Mouse (Mus musculus) hindbrain, embryonic 16.5 days (tissue): ENCODE measurements around the gene Tnnt2. TPM values are rescaled to one million over a fixed set of nuclear protein-coding genes. Genes with fewer than 3 reads are reported as not detected.

Experiments
- ATAC-seq: fragments of 200-750 bp; cut with Nextera tagmentation; 2 replicates; pipeline ENCODE4 v1.8.0; 2017; ENCODE audit warnings: moderate TSS enrichment, moderate library complexity
- H3K27ac ChIP-seq: fragments of 300-500 bp; sonication (generic); 2 replicates; pipeline ENCODE4 v1.5.1; 2014; ENCODE audit warnings: low read depth, mild to moderate bottlenecking, control low read depth, low read length, moderate library complexity
- H3K27me3 ChIP-seq: fragments of 300-500 bp; sonication (generic); replicated peaks from 2 replicates; pipeline ENCODE4 v1.6.1; 2014; ENCODE audit warnings: low read length; ENCODE audit not compliant: control insufficient read depth, insufficient read depth
- H3K36me3 ChIP-seq: fragments of 300-500 bp; sonication (generic); 2 replicates; pipeline ENCODE4 v1.6.1; 2014; ENCODE audit warnings: mild to moderate bottlenecking, low read length, moderate library complexity, mixed read lengths; ENCODE audit not compliant: control insufficient read depth, insufficient read depth
- H3K4me1 ChIP-seq: fragments of 300-500 bp; sonication (generic); 2 replicates; pipeline ENCODE4 v1.6.1; 2014; ENCODE audit warnings: low read depth, low read length; ENCODE audit not compliant: control insufficient read depth, insufficient read depth
- H3K4me2 ChIP-seq: fragments of 300-500 bp; sonication (generic); 2 replicates; pipeline ENCODE4 v1.6.1; 2014; ENCODE audit warnings: mild to moderate bottlenecking, low read length, control low read depth, moderate library complexity
- H3K4me3 ChIP-seq: fragments of 300-500 bp; sonication (generic); 2 replicates; pipeline ENCODE4 v1.5.1; 2014; ENCODE audit warnings: mild to moderate bottlenecking, low read length, control low read depth, moderate library complexity
- H3K9ac ChIP-seq: fragments of 300-500 bp; sonication (generic); 2 replicates; pipeline ENCODE4 v1.6.1; 2014; ENCODE audit warnings: low read depth, mild to moderate bottlenecking, control low read depth, low read length, moderate library complexity
- H3K9me3 ChIP-seq: fragments of 300-500 bp; sonication (generic); 2 replicates; pipeline ENCODE4 v1.6.1; 2014; ENCODE audit warnings: mild to moderate bottlenecking, low read length, moderate library complexity; ENCODE audit not compliant: control insufficient read depth
- whole genome bisulfite sequencing: fragments of 180-500 bp; shearing (Covaris S2); extraction: QIAGEN DNeasy Blood & Tissue Kit; methylation state at CpG from one replicate; pipeline ENCODE4 v1.1.7; 2014; 5-methylcytosine and 5-hydroxymethylcytosine counted together
- polyA plus RNA-seq: library from polyadenylated mRNA; unstranded; fragments of >200 nt; fragmentation: Nextera tagmentation; extraction: Ambion mirVana; gene quantifications from 2 replicates; pipeline ENCODE4 v1.2.1, GENCODE M21; 2015

The Tnnt2 gene
- polyA plus RNA-seq, 1 experiment from 2014 or later = 1.5 TPM

- Histone ChIP-seq H3K9me3 (no peaks in the 10 kb centered on the region), H3K4me3 (no peak overlapping the region), H3K27ac (no peak overlapping the region), H3K27me3 (no peaks in the 10 kb centered on the region), H3K36me3 (no peaks in the 10 kb centered on the region), H3K4me1 (no peaks in the 10 kb centered on the region), H3K9ac (no peak overlapping the region), H3K4me2 (no peak overlapping the region)
- WGBS = 80% methylated on average over 5 of the region's 5 CpGs
- no peak for ATAC-seq
Measured at GRCm38 (mm10) chr1:135861091-135861490, 24.9 kb downstream of the Tnnt2 start.

- no peak for ATAC-seq
- no peaks in the 10 kb centered on the region for H3K4me1 ChIP-seq
- H3K4me2 ChIP-seq = no peak overlapping the region
- no peaks in the 10 kb centered on the region for H3K27me3 ChIP-seq
- H3K36me3 ChIP-seq = no peaks in the 10 kb centered on the region
- no peaks in the 10 kb centered on the region for H3K9me3 ChIP-seq
- no peak overlapping the region for H3K27ac ChIP-seq
- no peak overlapping the region for H3K9ac ChIP-seq
- WGBS = 84% methylated on average over 9 of the region's 9 CpGs
- no peak overlapping the region for H3K4me3 ChIP-seq
Measured at GRCm38 (mm10) chr1:135861980-135862552, 25.9 kb downstream of the Tnnt2 start.

DNA sequence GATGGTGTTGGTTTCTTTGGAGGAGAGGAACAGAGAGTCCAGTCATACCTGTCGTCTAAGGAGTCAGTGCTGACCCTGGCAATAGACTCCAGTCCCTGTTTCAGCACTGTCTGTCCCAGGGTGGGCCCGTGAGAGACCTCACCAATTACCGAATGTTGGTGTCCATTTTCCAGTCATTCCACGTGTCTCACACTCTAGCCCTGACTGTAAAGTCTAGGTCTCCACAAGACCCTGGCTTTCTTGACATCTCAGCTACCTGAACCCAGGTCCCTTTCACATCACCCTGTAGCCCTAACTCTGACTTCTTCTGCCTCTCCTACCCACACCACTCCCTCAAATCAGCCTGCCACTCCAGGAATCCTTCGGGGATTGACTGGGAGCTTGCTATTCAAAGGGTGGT is 26.4 kb downstream of the Tnnt2 start:
- H3K9ac ChIP-seq = no peak overlapping the region
- WGBS = 83% methylated on average over 5 of the region's 5 CpGs
- H3K9me3 ChIP-seq = no peaks in the 10 kb centered on the region

DNA sequence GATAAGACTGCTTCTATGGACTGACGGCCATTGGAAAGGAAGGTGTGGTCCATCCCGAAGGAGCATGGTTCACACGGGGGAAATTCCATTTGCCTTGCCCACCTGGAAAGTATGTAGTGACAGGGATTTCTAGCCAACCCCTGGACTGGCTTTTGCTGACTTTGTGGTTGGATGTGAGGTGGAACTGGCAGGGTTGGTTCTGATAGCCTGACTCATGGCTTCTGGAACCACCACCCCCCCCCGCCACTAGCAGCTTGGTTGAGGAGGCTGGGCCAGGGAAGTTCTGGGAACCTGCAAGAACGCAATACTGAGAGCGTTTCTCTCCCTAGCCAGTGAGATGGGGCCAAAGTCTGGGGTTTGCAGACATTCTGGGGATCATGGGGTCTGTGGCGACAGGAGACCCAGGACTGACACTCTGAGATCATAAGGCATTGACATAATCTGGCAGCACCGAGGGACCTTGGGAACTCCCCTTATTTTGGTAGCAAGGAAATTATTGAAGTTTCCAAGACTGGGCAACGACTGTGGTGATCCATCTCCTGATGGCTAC is 27.7 kb downstream of the Tnnt2 start:
- Histone ChIP-seq H3K4me3 (no peak overlapping the region), H3K27ac (no peak overlapping the region), H3K36me3 (no peaks in the 10 kb centered on the region), H3K4me2 (no peak overlapping the region), H3K9me3 (no peaks in the 10 kb centered on the region), H3K27me3 (no peaks in the 10 kb centered on the region), H3K9ac (no peak overlapping the region), H3K4me1 (no peaks in the 10 kb centered on the region)
- WGBS = 89% methylated on average over 8 of the region's 9 CpGs
- ATAC-seq = no peak

More for the DNA sequence above, 26.4 kb downstream of the Tnnt2 start:
- no peak for ATAC-seq
- no peak overlapping the region for H3K27ac ChIP-seq
- no peak overlapping the region for H3K4me3 ChIP-seq
- no peak overlapping the region for H3K4me2 ChIP-seq
- no peaks in the 10 kb centered on the region for H3K36me3 ChIP-seq
- no peaks in the 10 kb centered on the region for H3K4me1 ChIP-seq
- H3K27me3 ChIP-seq = no peaks in the 10 kb centered on the region

DNA sequence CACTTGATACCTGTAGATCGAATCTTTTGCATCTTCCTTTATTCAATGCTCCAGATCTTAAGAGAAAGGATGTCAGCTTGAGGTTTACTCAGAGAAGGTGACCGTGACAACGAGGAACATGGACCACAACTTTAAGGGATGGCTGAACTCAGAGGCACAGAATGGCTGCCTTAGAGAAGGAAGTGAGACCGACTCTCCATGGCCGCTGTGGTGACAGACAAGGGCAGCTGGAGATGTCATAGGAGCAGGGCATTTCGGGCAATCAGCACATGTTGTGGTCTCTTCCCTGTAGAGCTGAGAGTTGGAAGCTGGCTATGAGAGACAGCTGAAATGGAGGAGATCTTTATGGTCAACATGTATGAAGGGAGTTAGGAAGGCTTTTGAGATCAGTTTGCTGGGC is 28.7 kb downstream of the Tnnt2 start:
- no peak overlapping the region for H3K9ac ChIP-seq
- H3K27me3 ChIP-seq = no peaks in the 10 kb centered on the region
- no peak overlapping the region for H3K4me3 ChIP-seq
- no peaks in the 10 kb centered on the region for H3K9me3 ChIP-seq
- H3K4me1 ChIP-seq = no peaks in the 10 kb centered on the region
- 82% methylated on average over 6 of the region's 6 CpGs for WGBS
- H3K36me3 ChIP-seq = no peaks in the 10 kb centered on the region
- ATAC-seq = no peak
- H3K4me2 ChIP-seq = no peak overlapping the region
- H3K27ac ChIP-seq = no peak overlapping the region

- no peak overlapping the region for H3K4me2 ChIP-seq
- H3K9me3 ChIP-seq = no peaks in the 10 kb centered on the region
- ATAC-seq = peak; percentile 92
- H3K27me3 ChIP-seq = no peaks in the 10 kb centered on the region
- H3K36me3 ChIP-seq = no peaks in the 10 kb centered on the region
- H3K9ac ChIP-seq = no peak overlapping the region
- 53% methylated on average over 19 of the region's 19 CpGs for WGBS
- H3K4me3 ChIP-seq = no peak overlapping the region
- no peaks in the 10 kb centered on the region for H3K4me1 ChIP-seq
- no peak overlapping the region for H3K27ac ChIP-seq
Measured at GRCm38 (mm10) chr1:135865518-135866194, 29.5 kb downstream of the Tnnt2 start.

GRCm38 (mm10) chr1:135868570-135868969 is 32.4 kb downstream of the Tnnt2 start:
- H3K4me2 ChIP-seq = no peak overlapping the region

GRCm38 (mm10) chr1:135872991-135873390 is 36.8 kb downstream of the Tnnt2 start:
- no peak for ATAC-seq
- Histone ChIP-seq H3K9ac (no peak overlapping the region), H3K36me3 (no peaks in the 10 kb centered on the region), H3K27ac (no peak overlapping the region), H3K4me1 (no peaks in the 10 kb centered on the region), H3K27me3 (no peaks in the 10 kb centered on the region), H3K4me3 (no peak overlapping the region), H3K4me2 (no peak overlapping the region), H3K9me3 (no peaks in the 10 kb centered on the region)
- 92% methylated on average over 4 of the region's 4 CpGs for WGBS

More at GRCm38 (mm10) chr1:135868570-135868969, 32.4 kb downstream of the Tnnt2 start:
- H3K4me1 ChIP-seq = no peaks in the 10 kb centered on the region
- H3K27me3 ChIP-seq = no peaks in the 10 kb centered on the region
- ATAC-seq = no peak
- no peaks in the 10 kb centered on the region for H3K9me3 ChIP-seq
- WGBS = 91% methylated on average over 6 of the region's 6 CpGs
- H3K9ac ChIP-seq = no peak overlapping the region
- no peak overlapping the region for H3K4me3 ChIP-seq
- H3K27ac ChIP-seq = no peak overlapping the region
- no peaks in the 10 kb centered on the region for H3K36me3 ChIP-seq

- H3K36me3 ChIP-seq = no peaks in the 10 kb centered on the region
- 83% methylated on average over 2 of the region's 2 CpGs for WGBS
- no peak for ATAC-seq
- H3K4me3 ChIP-seq = no peak overlapping the region
- H3K4me2 ChIP-seq = no peak overlapping the region
- no peak overlapping the region for H3K9ac ChIP-seq
- no peaks in the 10 kb centered on the region for H3K27me3 ChIP-seq
- H3K9me3 ChIP-seq = no peaks in the 10 kb centered on the region
- no peaks in the 10 kb centered on the region for H3K4me1 ChIP-seq
- no peak overlapping the region for H3K27ac ChIP-seq
Measured at GRCm38 (mm10) chr1:135877248-135877647, 41.1 kb downstream of the Tnnt2 start.
